Mouse (Mus musculus): Measurements from ENCODE around the gene Lrr1.

DNA sequence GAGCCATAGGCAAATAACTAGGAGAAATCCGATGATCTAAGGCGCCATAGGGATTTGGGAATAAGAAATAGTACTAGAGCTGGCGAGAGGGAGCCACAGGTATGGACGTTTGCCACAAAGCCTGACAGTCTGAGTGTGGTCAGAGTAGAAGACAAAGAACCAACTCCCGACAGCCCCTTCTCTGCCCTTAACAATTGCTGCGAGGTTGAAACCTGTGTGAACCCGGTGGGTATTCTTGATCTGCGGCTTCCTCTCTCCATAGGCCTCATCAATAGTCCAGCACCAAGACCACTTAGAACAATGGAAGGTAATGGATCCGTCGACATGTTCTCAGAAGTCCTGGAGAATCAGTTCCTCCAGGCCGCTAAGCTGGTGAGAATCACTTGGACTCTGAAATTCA is 45.8 kb upstream of the Lrr1 start:
- TF ChIP-seq MYOD1 (IDR thresholded peaks at IDR 0.05; ENCODE audit: control insufficient read depth in 1 of 3, insufficient read length in 2 of 3, low read depth in 2 of 3), result no peak
- no peak for TF ChIP-seq POLR2A (IDR thresholded peaks at IDR 0.05; ENCODE audit: insufficient read length, low read depth)
- TF ChIP-seq E2F4 (IDR thresholded peaks at IDR 0.05; ENCODE audit: insufficient read depth), result no peak

All from myocyte (in vitro differentiated cells).